Mouse (Mus musculus): ENCODE measurements around the gene Babam2. TPM values are rescaled to one million over a fixed set of nuclear protein-coding genes. Genes with fewer than 3 reads are reported as not detected.

Gene Babam2
- polyA plus RNA-seq, 1 experiment from 2014 or later, result 47.9 TPM

GRCm38 (mm10) chr5:31687972-31688371 lies 9.5 kb upstream of the Babam2 start:
- no peak overlapping the region for H3K27ac ChIP-seq
- 89% methylated on average over 3 of the region's 3 CpGs for WGBS

GRCm38 (mm10) chr5:31693191-31693590 lies 4.3 kb upstream of the Babam2 start:
- Histone ChIP-seq H3K4me3 (no peak overlapping the region), H3K4me2 (replicated peaks) (no peak overlapping the region), H3K4me1 (peaks cover 5% of the 10 kb centered on the region), H3K27ac (no peak overlapping the region), H3K36me3 (no peaks in the 10 kb centered on the region), H3K9ac (no peak overlapping the region), H3K27me3 (no peaks in the 10 kb centered on the region), H3K9me3 (no peaks in the 10 kb centered on the region)
- ATAC-seq (ENCODE audit: low FRiP score, low read depth), result no peak

More at GRCm38 (mm10) chr5:31687972-31688371, 9.5 kb upstream of the Babam2 start:
- no peak overlapping the region for H3K9ac ChIP-seq
- H3K4me3 ChIP-seq, result no peak overlapping the region
- H3K4me1 ChIP-seq, result no peaks in the 10 kb centered on the region
- no peaks in the 10 kb centered on the region for H3K36me3 ChIP-seq
- no peak for ATAC-seq (ENCODE audit: low FRiP score, low read depth)
- no peaks in the 10 kb centered on the region for H3K27me3 ChIP-seq
- no peak overlapping the region for H3K4me2 ChIP-seq (replicated peaks)
- no peaks in the 10 kb centered on the region for H3K9me3 ChIP-seq

GRCm38 (mm10) chr5:31696971-31697643 lies 377 bp upstream of the Babam2 start, which contains the start of gene Rbks:
TSS of gene Rbks (minus strand) at chr5:31697627.
- Histone ChIP-seq H3K27ac (peak within 1 kb of the TSS; percentile 85; the same call in 1 of the 2 replicates), H3K4me1 (peaks cover 9% of the 10 kb centered on the region)

GRCm38 (mm10) chr5:31698297-31698726 lies 828 bp downstream of the Babam2 start:
- peak overlapping the region; percentile 80 for H3K9ac ChIP-seq
- 3% methylated on average over 16 of the region's 16 CpGs for WGBS

More at GRCm38 (mm10) chr5:31696971-31697643, 377 bp upstream of the Babam2 start, which contains the start of gene Rbks:
- H3K36me3 ChIP-seq, result no peaks in the 10 kb centered on the region
- no peak for ATAC-seq (ENCODE audit: low FRiP score, low read depth)
- H3K9me3 ChIP-seq, result no peaks in the 10 kb centered on the region
- H3K4me2 ChIP-seq (replicated peaks), result peak within 1 kb of the TSS; percentile 72
- H3K27me3 ChIP-seq, result no peaks in the 10 kb centered on the region
- 11% methylated on average over 18 of the region's 18 CpGs for WGBS
- H3K4me3 ChIP-seq, result peak within 1 kb of the TSS; percentile 78
- H3K9ac ChIP-seq, result peak within 1 kb of the TSS; percentile 80

GRCm38 (mm10) chr5:31698931-31699330 lies 1.4 kb downstream of the Babam2 start:
- no peaks in the 10 kb centered on the region for H3K27me3 ChIP-seq
- H3K4me2 ChIP-seq (replicated peaks), result no peak overlapping the region
- H3K4me3 ChIP-seq, result no peak overlapping the region
- no peak for ATAC-seq (ENCODE audit: low FRiP score, low read depth)
- peaks cover 9% of the 10 kb centered on the region for H3K4me1 ChIP-seq
- peaks cover 3% of the 10 kb centered on the region; the same call in 1 of the 2 replicates for H3K36me3 ChIP-seq
- WGBS, result 50% methylated on average over 4 of the region's 4 CpGs
- H3K27ac ChIP-seq, result no peak overlapping the region
- H3K9me3 ChIP-seq, result no peaks in the 10 kb centered on the region
- H3K9ac ChIP-seq, result no peak overlapping the region

More at GRCm38 (mm10) chr5:31698297-31698726, 828 bp downstream of the Babam2 start:
- peak; percentile 64 for ATAC-seq (ENCODE audit: low FRiP score, low read depth)
- peak overlapping the region; percentile 85; the same call in 1 of the 2 replicates for H3K27ac ChIP-seq
- peak overlapping the region; percentile 78 for H3K4me3 ChIP-seq
- H3K36me3 ChIP-seq, result peaks cover 3% of the 10 kb centered on the region; the same call in 1 of the 2 replicates
- H3K9me3 ChIP-seq, result no peaks in the 10 kb centered on the region
- peaks cover 9% of the 10 kb centered on the region for H3K4me1 ChIP-seq
- peak overlapping the region; percentile 72 for H3K4me2 ChIP-seq (replicated peaks)
- no peaks in the 10 kb centered on the region for H3K27me3 ChIP-seq

- no peak for ATAC-seq (ENCODE audit: low FRiP score, low read depth)
- Histone ChIP-seq H3K4me2 (replicated peaks) (no peak overlapping the region), H3K36me3 (peaks cover 3% of the 10 kb centered on the region; the same call in 1 of the 2 replicates), H3K4me1 (peaks cover 9% of the 10 kb centered on the region), H3K9ac (no peak overlapping the region), H3K9me3 (no peaks in the 10 kb centered on the region), H3K27me3 (no peaks in the 10 kb centered on the region), H3K27ac (no peak overlapping the region), H3K4me3 (no peak overlapping the region)
These were observed 1.9 kb downstream of the Babam2 start for GRCm38 (mm10) chr5:31699397-31699796.

- Histone ChIP-seq H3K27me3 (no peaks in the 10 kb centered on the region), H3K9ac (no peak overlapping the region), H3K4me1 (no peaks in the 10 kb centered on the region), H3K36me3 (peaks cover 3% of the 10 kb centered on the region; the same call in 1 of the 2 replicates), H3K4me2 (replicated peaks) (no peak overlapping the region), H3K9me3 (no peaks in the 10 kb centered on the region), H3K4me3 (no peak overlapping the region), H3K27ac (no peak overlapping the region)
- 77% methylated on average over 5 of the region's 5 CpGs for WGBS
- no peak for ATAC-seq (ENCODE audit: low FRiP score, low read depth)
These were observed 7.5 kb downstream of the Babam2 start for GRCm38 (mm10) chr5:31704971-31705370.

- WGBS, result 82% methylated on average over 4 of the region's 4 CpGs
- Histone ChIP-seq H3K27me3 (no peaks in the 10 kb centered on the region), H3K4me2 (replicated peaks) (no peak overlapping the region), H3K27ac (no peak overlapping the region), H3K36me3 (peaks cover 3% of the 10 kb centered on the region; the same call in 1 of the 2 replicates), H3K9ac (no peak overlapping the region), H3K4me1 (no peaks in the 10 kb centered on the region), H3K4me3 (no peak overlapping the region), H3K9me3 (no peaks in the 10 kb centered on the region)
- ATAC-seq (ENCODE audit: low FRiP score, low read depth), result no peak
These were observed 9.3 kb downstream of the Babam2 start for GRCm38 (mm10) chr5:31706826-31707225.

- no peaks in the 10 kb centered on the region for H3K4me1 ChIP-seq
- no peak overlapping the region for H3K27ac ChIP-seq
- H3K4me3 ChIP-seq, result no peak overlapping the region
- WGBS, result 88% methylated on average over 1 of the region's 1 CpGs
- no peak for ATAC-seq (ENCODE audit: low FRiP score, low read depth)
- no peaks in the 10 kb centered on the region for H3K36me3 ChIP-seq
- H3K9ac ChIP-seq, result no peak overlapping the region
- H3K9me3 ChIP-seq, result no peaks in the 10 kb centered on the region
- no peaks in the 10 kb centered on the region for H3K27me3 ChIP-seq
- H3K4me2 ChIP-seq (replicated peaks), result no peak overlapping the region
These were observed 11.9 kb downstream of the Babam2 start for GRCm38 (mm10) chr5:31709389-31709788.

GRCm38 (mm10) chr5:31713280-31713711 lies 15.8 kb downstream of the Babam2 start:
- no peak overlapping the region for H3K4me3 ChIP-seq
- whole genome bisulfite sequencing, result 78% methylated on average over 2 of the region's 2 CpGs
- no peaks in the 10 kb centered on the region for H3K4me1 ChIP-seq
- H3K36me3 ChIP-seq, result no peaks in the 10 kb centered on the region
- H3K27ac ChIP-seq, result no peak overlapping the region
- no peaks in the 10 kb centered on the region for H3K27me3 ChIP-seq
- H3K9ac ChIP-seq, result no peak overlapping the region
- H3K4me2 ChIP-seq (replicated peaks), result no peak overlapping the region
- no peak for ATAC-seq (ENCODE audit: low FRiP score, low read depth)
- H3K9me3 ChIP-seq, result no peaks in the 10 kb centered on the region

GRCm38 (mm10) chr5:31713841-31714264 lies 16.4 kb downstream of the Babam2 start:
- no peak overlapping the region for H3K4me3 ChIP-seq
- H3K36me3 ChIP-seq, result no peaks in the 10 kb centered on the region
- 66% methylated on average over 5 of the region's 5 CpGs for WGBS
- H3K27ac ChIP-seq, result no peak overlapping the region
- H3K4me2 ChIP-seq (replicated peaks), result no peak overlapping the region
- H3K4me1 ChIP-seq, result no peaks in the 10 kb centered on the region
- H3K9ac ChIP-seq, result no peak overlapping the region
- ATAC-seq (ENCODE audit: low FRiP score, low read depth), result no peak
- H3K9me3 ChIP-seq, result no peaks in the 10 kb centered on the region
- H3K27me3 ChIP-seq, result no peaks in the 10 kb centered on the region

- Histone ChIP-seq H3K4me2 (replicated peaks) (no peak overlapping the region), H3K27me3 (no peaks in the 10 kb centered on the region), H3K9me3 (no peaks in the 10 kb centered on the region), H3K36me3 (no peaks in the 10 kb centered on the region), H3K4me3 (no peak overlapping the region), H3K27ac (no peak overlapping the region), H3K9ac (no peak overlapping the region), H3K4me1 (no peaks in the 10 kb centered on the region)
- WGBS, result 56% methylated on average over 4 of the region's 4 CpGs
- no peak for ATAC-seq (ENCODE audit: low FRiP score, low read depth)
These were observed 18.1 kb downstream of the Babam2 start for GRCm38 (mm10) chr5:31715486-31716150.
